Mouse (Mus musculus) neural tube, embryonic 11.5 days (tissue): ENCODE data around the gene DXBay18. TPM values are rescaled to one million over a fixed set of nuclear protein-coding genes. Genes with fewer than 3 reads are reported as not detected.
"Not testable (repeated sequence)": the region's sequence is repeated elsewhere in the genome, so short reads cannot be mapped to it uniquely, and the experiment has no call there.

Experiments used
- ATAC-seq: fragments of 200-750 bp; cut with Nextera tagmentation; 2 replicates; pipeline ENCODE4 v1.8.0; 2017; ENCODE audit warnings: moderate number of reproducible peaks, mild to moderate bottlenecking, moderate TSS enrichment, moderate library complexity; ENCODE audit not compliant: insufficient read depth, low FRiP score, low TSS enrichment
- DNase-seq: peaks from one replicate; pipeline ENCODE4 v3.0.0-alpha.2; 2015; ENCODE audit warnings: low spot score
- H3K27ac ChIP-seq: fragments of 300-500 bp; sonication (generic); 2 replicates; pipeline ENCODE4 v1.5.1; 2014; ENCODE audit warnings: low read depth, mild to moderate bottlenecking, low read length
- H3K27me3 ChIP-seq: fragments of 300-500 bp; sonication (generic); 2 replicates; pipeline ENCODE4 v1.6.1; 2014; ENCODE audit warnings: mild to moderate bottlenecking, low read length, mixed read lengths; ENCODE audit not compliant: control insufficient read depth, insufficient read depth
- H3K36me3 ChIP-seq: fragments of 300-500 bp; sonication (generic); 2 replicates; pipeline ENCODE4 v1.6.1; 2014; ENCODE audit warnings: mild to moderate bottlenecking, low read length, moderate library complexity, mixed read lengths; ENCODE audit not compliant: control insufficient read depth, insufficient read depth
- H3K4me1 ChIP-seq: fragments of 300-500 bp; sonication (generic); 2 replicates; pipeline ENCODE4 v1.6.1; 2014; ENCODE audit warnings: low read length, mixed read lengths; ENCODE audit not compliant: control insufficient read depth, insufficient read depth
- H3K4me2 ChIP-seq: fragments of 300-500 bp; sonication (generic); 2 replicates; pipeline ENCODE4 v1.6.1; 2014; ENCODE audit warnings: low read depth, mild to moderate bottlenecking, moderate library complexity
- H3K4me3 ChIP-seq: fragments of 300-500 bp; sonication (generic); 2 replicates; pipeline ENCODE4 v1.5.1; 2014; ENCODE audit warnings: low read depth, low read length
- H3K9ac ChIP-seq: fragments of 300-500 bp; sonication (generic); 2 replicates; pipeline ENCODE4 v1.6.1; 2014; ENCODE audit warnings: mild to moderate bottlenecking, low read length
- H3K9me3 ChIP-seq: fragments of 300-500 bp; sonication (generic); 2 replicates; pipeline ENCODE4 v1.6.1; 2016; ENCODE audit warnings: low read length; ENCODE audit not compliant: control insufficient read depth
- WGBS: fragments of 180-500 bp; shearing (Covaris S2); extraction: QIAGEN DNeasy Blood & Tissue Kit; methylation state at CpG from one replicate; pipeline ENCODE4 v1.1.7; 2014; 5-methylcytosine and 5-hydroxymethylcytosine counted together
- polyA plus RNA-seq: library from polyadenylated mRNA; unstranded; fragments of >200 nt; fragmentation: Nextera tagmentation; extraction: Ambion mirVana; gene quantifications from 2 replicates; pipeline ENCODE4 v1.2.1, GENCODE M21; 2014

Gene DXBay18
- polyA plus RNA-seq, result not detected in 2 replicates

- H3K4me2 ChIP-seq, H3K9me3 ChIP-seq, H3K4me1 ChIP-seq, ATAC-seq, DNase-seq, H3K27ac ChIP-seq, H3K9ac ChIP-seq, H3K27me3 ChIP-seq, H3K4me3 ChIP-seq, H3K36me3 ChIP-seq: not testable (repeated sequence)
- no CpG with 5 or more reads among the region's 7 CpGs for WGBS
Measured at GRCm38 (mm10) chrX:73149350-73149749, at the start of gene DXBay18. Gene DXBay18, minus strand, starts transcription at chrX:73149450.

- not testable (repeated sequence) for H3K4me3 ChIP-seq, H3K9me3 ChIP-seq, H3K27ac ChIP-seq, H3K4me2 ChIP-seq, H3K36me3 ChIP-seq, H3K9ac ChIP-seq, H3K4me1 ChIP-seq, H3K27me3 ChIP-seq, ATAC-seq
- DNase-seq, result peak; percentile 13
- WGBS, result 82% methylated on average over 10 of the region's 12 CpGs
Measured at GRCm38 (mm10) chrX:73191934-73192333, 42.7 kb upstream of the DXBay18 start, which contains the start of gene Xlr3b. Gene Xlr3b, plus strand, starts transcription at chrX:73192207.

DNA sequence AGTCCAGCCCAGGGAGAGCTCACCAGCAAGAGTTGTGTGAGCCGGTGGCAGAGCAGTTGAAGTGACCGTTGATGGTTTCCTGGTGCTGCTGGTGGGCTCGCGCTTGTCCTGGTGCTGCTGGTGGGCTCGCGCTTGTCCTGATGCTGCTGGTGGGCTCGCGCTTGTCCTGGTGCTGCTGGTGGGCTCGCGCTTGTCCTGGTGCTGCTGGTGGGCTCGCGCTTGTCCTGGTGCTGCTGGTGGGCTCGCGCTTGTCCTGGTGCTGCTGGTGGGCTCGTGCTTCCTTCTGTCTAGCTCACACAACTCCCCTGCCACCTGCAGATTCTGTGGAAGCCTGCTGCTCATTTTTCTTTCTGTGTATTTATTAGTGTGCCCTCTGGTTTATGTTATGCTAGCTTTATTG is 27.6 kb upstream of the DXBay18 start, which contains the start of gene Spin2d:
Gene Spin2d (minus strand): TSS at position 101 of the 400 bp plus-strand sequence.
- H3K4me2 ChIP-seq, H3K4me3 ChIP-seq, H3K27me3 ChIP-seq, H3K4me1 ChIP-seq, DNase-seq, H3K36me3 ChIP-seq, H3K27ac ChIP-seq, H3K9ac ChIP-seq, ATAC-seq, H3K9me3 ChIP-seq: not testable (repeated sequence)
- 100% methylated on average over 2 of the region's 15 CpGs for WGBS

DNA sequence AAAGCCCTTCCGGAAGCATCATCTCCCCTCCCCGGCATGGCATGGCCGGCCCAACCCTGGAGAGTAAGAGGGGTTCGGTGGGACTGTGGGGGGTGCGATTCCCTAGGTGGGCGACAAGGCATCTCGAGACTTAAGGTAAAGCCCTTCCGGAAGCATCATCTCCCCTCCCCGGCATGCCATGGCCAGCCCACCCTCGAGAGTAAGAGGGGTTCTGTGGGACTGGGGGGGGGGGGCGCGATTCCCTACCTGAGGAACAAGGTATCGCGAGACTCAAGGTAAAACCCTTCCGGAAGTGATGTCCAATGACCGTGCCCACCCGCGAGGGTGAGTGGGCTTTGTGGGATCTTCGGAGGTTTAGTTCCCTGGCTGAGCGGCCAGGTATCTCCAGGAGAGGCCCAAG is 754 bp downstream of the DXBay18 start, which contains the start of gene Xlr5b:
Gene Xlr5b (plus strand): TSS at position 301 of the 400 bp plus-strand sequence.
- ATAC-seq, H3K4me3 ChIP-seq, DNase-seq, H3K36me3 ChIP-seq, H3K9ac ChIP-seq, H3K4me1 ChIP-seq, H3K9me3 ChIP-seq, H3K27ac ChIP-seq, H3K4me2 ChIP-seq, H3K27me3 ChIP-seq: not testable (repeated sequence)
- no CpG with 5 or more reads among the region's 20 CpGs for WGBS

DNA sequence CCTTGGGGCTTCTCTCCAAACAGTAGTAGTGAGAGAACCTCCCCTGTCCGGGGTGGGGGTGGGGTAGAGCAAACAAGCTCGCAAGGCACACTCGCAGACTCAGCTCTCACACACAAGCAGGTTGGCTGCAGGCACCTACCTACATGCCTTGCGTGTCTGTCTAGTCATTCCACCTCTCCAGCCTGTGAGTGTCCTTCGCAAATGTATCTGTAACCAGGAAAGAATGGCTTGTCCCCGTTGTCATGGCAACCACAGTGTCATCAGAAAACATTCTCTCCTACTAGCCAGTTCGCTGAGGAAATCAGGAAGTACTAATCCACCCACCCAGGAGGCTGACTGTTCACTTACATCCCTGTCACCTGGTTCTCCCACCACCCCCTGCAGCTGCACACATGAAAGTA is 6.0 kb downstream of the DXBay18 start:
- H3K4me1 ChIP-seq, H3K4me2 ChIP-seq, H3K27ac ChIP-seq, H3K4me3 ChIP-seq, ATAC-seq, DNase-seq, H3K27me3 ChIP-seq, H3K9ac ChIP-seq, H3K9me3 ChIP-seq, H3K36me3 ChIP-seq: not testable (repeated sequence)
- no CpG with 5 or more reads among the region's 7 CpGs for whole genome bisulfite sequencing

DNA sequence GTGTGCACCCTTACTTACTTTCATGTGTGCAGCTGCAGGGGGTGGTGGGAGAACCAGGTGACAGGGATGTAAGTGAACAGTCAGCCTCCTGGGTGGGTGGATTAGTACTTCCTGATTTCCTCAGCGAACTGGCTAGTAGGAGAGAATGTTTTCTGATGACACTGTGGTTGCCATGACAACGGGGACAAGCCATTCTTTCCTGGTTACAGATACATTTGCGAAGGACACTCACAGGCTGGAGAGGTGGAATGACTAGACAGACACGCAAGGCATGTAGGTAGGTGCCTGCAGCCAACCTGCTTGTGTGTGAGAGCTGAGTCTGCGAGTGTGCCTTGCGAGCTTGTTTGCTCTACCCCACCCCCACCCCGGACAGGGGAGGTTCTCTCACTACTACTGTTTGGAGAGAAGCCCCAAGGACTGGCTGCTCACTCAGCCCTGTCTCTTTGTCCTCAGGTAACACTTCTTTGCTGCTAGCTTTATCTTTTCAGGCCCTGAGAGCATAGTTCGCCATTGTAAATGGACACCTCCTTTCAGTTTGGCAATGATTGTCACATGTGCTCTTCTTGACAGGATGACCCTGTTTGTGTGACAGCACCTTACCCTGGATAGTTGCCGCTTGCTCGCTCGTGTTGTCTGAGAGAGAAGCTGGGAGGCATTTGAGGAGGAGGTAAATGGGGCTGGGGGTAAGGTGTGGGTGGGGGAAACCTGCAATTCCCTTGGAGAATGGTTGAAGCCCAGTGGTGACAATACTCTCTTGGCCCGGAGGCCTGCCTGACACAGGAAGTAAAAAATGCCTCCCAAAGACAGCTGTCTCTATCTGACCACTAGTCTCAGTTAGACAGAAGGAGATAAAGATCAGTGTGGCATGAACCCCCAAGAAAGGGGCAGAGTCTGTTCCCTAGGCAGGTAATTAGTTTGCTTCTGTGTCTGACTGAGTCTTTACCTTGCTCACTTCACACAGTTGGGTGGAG is 26.1 kb downstream of the DXBay18 start:
- H3K36me3 ChIP-seq, H3K27ac ChIP-seq, H3K9me3 ChIP-seq, ATAC-seq, H3K9ac ChIP-seq, H3K4me2 ChIP-seq, DNase-seq, H3K27me3 ChIP-seq, H3K4me3 ChIP-seq, H3K4me1 ChIP-seq: not testable (repeated sequence)
- WGBS, result no CpG with 5 or more reads among the region's 12 CpGs

DNA sequence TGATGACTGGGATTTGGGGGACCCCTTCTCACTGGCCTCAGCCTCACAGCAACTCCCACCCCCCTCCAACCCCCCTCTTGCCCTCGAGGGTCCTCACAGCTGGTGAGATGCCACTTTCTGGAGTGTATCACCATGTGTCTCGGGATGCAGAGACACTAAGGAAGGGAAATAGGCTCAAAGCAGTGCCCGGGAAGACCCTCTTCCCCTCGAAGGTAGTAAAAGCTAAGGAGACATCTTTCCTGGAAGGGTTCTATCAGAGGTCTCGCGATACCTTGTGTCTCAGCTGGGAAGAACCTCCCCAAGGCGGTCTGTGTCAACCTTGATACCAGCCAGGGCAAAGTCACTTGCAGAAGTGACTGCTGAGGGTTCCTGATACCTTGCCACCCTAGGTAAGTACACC is 32.5 kb downstream of the DXBay18 start, which contains the start of gene Gm14685:
Gene Gm14685 (plus strand): TSS at position 301 of the 400 bp plus-strand sequence.
- H3K4me2 ChIP-seq, H3K4me3 ChIP-seq, H3K27me3 ChIP-seq, H3K9ac ChIP-seq, H3K9me3 ChIP-seq, H3K4me1 ChIP-seq, ATAC-seq, DNase-seq, H3K36me3 ChIP-seq, H3K27ac ChIP-seq: not testable (repeated sequence)
- no CpG with 5 or more reads among the region's 7 CpGs for WGBS

- not testable (repeated sequence) for H3K36me3 ChIP-seq, H3K4me3 ChIP-seq, H3K27me3 ChIP-seq, H3K9ac ChIP-seq, H3K27ac ChIP-seq, H3K9me3 ChIP-seq, H3K4me2 ChIP-seq, H3K4me1 ChIP-seq, ATAC-seq
- WGBS, result 83% methylated on average over 10 of the region's 13 CpGs
- DNase-seq, result peak; percentile 8
Measured at GRCm38 (mm10) chrX:73096941-73097508, 52.2 kb downstream of the DXBay18 start, which contains the start of gene Xlr3a. Gene Xlr3a, minus strand, starts transcription at chrX:73097095.
